Mouse (Mus musculus) heart, embryonic 13.5 days (tissue): ENCODE data around the gene Dnajb1. TPM values are rescaled to one million over a fixed set of nuclear protein-coding genes. Genes with fewer than 3 reads are reported as not detected.

Experiments
- ATAC-seq: fragments of 200-750 bp; cut with Nextera tagmentation; 2 replicates; pipeline ENCODE4 v1.8.0; 2017; ENCODE audit warnings: moderate TSS enrichment; ENCODE audit not compliant: insufficient number of reproducible peaks, low FRiP score, low TSS enrichment; ENCODE audit errors: extremely low read depth
- H3K27ac ChIP-seq: fragments of 300-500 bp; sonication (generic); replicated peaks from 2 replicates; pipeline ENCODE4 v1.5.1; 2015; ENCODE audit warnings: moderate library complexity, mild to moderate bottlenecking, inconsistent platforms
- H3K27me3 ChIP-seq: fragments of 300-500 bp; sonication (generic); replicated peaks from 2 replicates; pipeline ENCODE4 v1.6.1; 2015; ENCODE audit warnings: mild to moderate bottlenecking, inconsistent platforms
- H3K36me3 ChIP-seq: fragments of 300-500 bp; sonication (generic); 2 replicates; pipeline ENCODE4 v1.6.1; 2015; ENCODE audit warnings: mild to moderate bottlenecking, inconsistent platforms
- H3K4me1 ChIP-seq: fragments of 300-500 bp; sonication (generic); 2 replicates; pipeline ENCODE4 v1.6.1; 2015; ENCODE audit warnings: inconsistent platforms
- H3K4me2 ChIP-seq: fragments of 300-500 bp; sonication (generic); 2 replicates; pipeline ENCODE4 v1.6.1; 2015; ENCODE audit warnings: inconsistent platforms, mild to moderate bottlenecking, moderate library complexity
- H3K4me3 ChIP-seq: fragments of 300-500 bp; sonication (generic); 2 replicates; pipeline ENCODE4 v1.5.1; 2015; ENCODE audit warnings: moderate library complexity, mild to moderate bottlenecking, inconsistent platforms
- H3K9ac ChIP-seq: fragments of 300-500 bp; sonication (generic); 2 replicates; pipeline ENCODE4 v1.6.1; 2015; ENCODE audit warnings: inconsistent platforms, mild to moderate bottlenecking, moderate library complexity
- H3K9me3 ChIP-seq: fragments of 300-500 bp; sonication (generic); 2 replicates; pipeline ENCODE4 v1.6.1; 2016; ENCODE audit warnings: inconsistent platforms
- WGBS: fragments of 180-500 bp; shearing (Covaris S2); methylation state at CpG from one replicate; pipeline ENCODE4 v1.1.7; 2015; ENCODE audit warnings: mixed read lengths; 5-methylcytosine and 5-hydroxymethylcytosine counted together
- polyA plus RNA-seq: library from polyadenylated mRNA; unstranded; fragments of >200 nt; fragmentation: Nextera tagmentation; extraction: Ambion mirVana; gene quantifications from 2 replicates; pipeline ENCODE4 v1.2.1, GENCODE M21; 2015

Dnajb1 gene
- polyA plus RNA-seq, 1 experiment from 2014 or later = 41.4 TPM

DNA sequence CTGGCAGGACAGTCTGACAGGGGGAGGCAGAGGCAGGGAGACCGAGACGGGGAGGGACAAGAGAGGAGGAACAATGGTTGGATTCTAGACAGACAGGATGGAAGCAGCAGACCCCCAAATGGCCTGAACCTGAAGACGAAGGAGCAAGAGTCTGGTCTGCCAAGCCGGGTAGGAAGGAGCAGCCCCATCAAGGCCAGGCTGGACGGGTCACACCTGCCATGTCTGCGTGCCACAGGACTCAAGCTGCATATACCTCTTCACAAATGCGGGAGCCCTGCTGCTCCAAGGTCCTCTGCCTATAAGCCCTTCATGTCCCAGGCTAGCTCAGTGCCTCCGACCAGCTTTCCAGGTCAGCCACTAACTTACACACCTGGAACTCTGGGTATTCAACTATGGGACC, 28.3 kb upstream of the Dnajb1 start:
- H3K27ac ChIP-seq = peak overlapping the region; percentile 98

DNA sequence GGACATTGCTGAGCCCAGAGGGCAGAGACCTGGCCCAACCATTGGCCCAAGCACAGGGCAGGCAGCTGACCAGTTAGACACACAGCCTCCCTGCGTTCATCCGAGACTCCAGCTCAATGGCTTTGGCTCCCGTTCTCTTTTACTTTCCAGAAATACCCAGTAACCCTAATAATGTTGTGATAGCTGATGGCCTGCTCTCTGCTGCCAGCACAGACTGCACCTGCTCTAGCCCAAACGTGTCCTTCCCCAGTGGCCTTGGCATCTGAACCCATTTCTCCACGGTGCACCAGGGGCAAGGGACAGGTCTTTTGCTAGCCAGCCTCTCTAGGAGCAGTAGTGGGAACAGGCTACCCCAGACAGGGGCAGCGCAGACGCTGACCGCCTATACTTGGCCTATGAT, 27.2 kb upstream of the Dnajb1 start:
- Histone ChIP-seq H3K4me2 (no peak overlapping the region), H3K4me3 (no peak overlapping the region), H3K4me1 (peaks cover 76% of the 10 kb centered on the region), H3K27me3 (no peaks in the 10 kb centered on the region), H3K9ac (no peak overlapping the region; the same call in 1 of the 2 replicates), H3K27ac (no peak overlapping the region), H3K9me3 (no peaks in the 10 kb centered on the region), H3K36me3 (peaks cover 30% of the 10 kb centered on the region)
- ATAC-seq = no peak
- WGBS = 82% methylated on average over 8 of the region's 8 CpGs

More for the DNA sequence above, 28.3 kb upstream of the Dnajb1 start:
- Histone ChIP-seq H3K27me3 (no peaks in the 10 kb centered on the region), H3K4me2 (no peak overlapping the region), H3K4me1 (peaks cover 78% of the 10 kb centered on the region), H3K9ac (peak overlapping the region; percentile 73), H3K36me3 (peaks cover 21% of the 10 kb centered on the region), H3K4me3 (no peak overlapping the region), H3K9me3 (no peaks in the 10 kb centered on the region)
- ATAC-seq = no peak
- 81% methylated on average over 8 of the region's 8 CpGs for WGBS

DNA sequence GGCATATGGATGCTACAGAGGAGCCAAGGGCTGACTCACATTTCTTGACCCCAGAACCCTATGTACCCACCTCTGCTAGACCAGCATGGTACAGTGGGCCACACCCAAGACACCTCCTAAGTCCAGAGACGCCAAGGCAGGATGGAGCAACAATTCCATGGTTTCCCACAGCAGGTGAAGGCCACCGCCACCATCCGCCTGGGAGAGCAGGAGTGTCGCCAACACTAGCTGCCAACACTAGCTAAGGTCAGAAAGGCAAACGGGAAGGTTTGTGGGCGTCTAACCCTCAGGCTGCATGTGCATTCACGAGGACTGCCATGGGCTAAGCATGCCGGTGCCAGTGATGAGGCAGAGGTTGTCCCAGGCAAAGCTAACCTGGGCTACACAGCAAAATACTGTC, 25.8 kb upstream of the Dnajb1 start:
- peaks cover 66% of the 10 kb centered on the region for H3K4me1 ChIP-seq
- no peak for ATAC-seq

DNA sequence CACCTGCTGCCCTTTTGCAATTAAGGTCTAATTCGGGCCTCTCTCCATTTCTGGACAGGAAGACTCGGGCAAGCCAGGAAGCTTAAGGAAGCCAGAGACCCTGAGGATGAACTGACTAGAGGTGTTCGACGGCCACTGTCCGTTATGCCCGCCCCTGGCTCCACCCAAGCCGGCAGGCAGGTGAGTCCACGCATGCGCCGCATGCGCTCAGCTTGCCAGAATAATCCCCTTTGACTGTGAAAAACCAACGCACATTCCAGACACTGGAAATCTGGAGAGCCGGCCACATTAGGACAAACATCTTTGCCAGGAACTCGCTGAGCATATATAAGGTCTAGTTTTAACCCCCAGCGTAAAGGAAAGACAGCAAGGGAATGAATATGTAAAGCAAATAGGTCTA, 24.8 kb upstream of the Dnajb1 start:
- no peak overlapping the region for H3K4me3 ChIP-seq
- WGBS = 89% methylated on average over 15 of the region's 15 CpGs
- H3K9me3 ChIP-seq = no peaks in the 10 kb centered on the region
- no peak overlapping the region for H3K4me2 ChIP-seq
- peaks cover 67% of the 10 kb centered on the region for H3K4me1 ChIP-seq
- H3K27ac ChIP-seq = no peak overlapping the region
- H3K27me3 ChIP-seq = no peaks in the 10 kb centered on the region
- peak overlapping the region; percentile 8; the same call in 1 of the 2 replicates for H3K9ac ChIP-seq
- no peak for ATAC-seq
- H3K36me3 ChIP-seq = peaks cover 36% of the 10 kb centered on the region

More for the DNA sequence above, 25.8 kb upstream of the Dnajb1 start:
- Histone ChIP-seq H3K4me2 (no peak overlapping the region), H3K4me3 (no peak overlapping the region), H3K27ac (no peak overlapping the region), H3K27me3 (no peaks in the 10 kb centered on the region), H3K9me3 (no peaks in the 10 kb centered on the region), H3K9ac (no peak overlapping the region), H3K36me3 (peaks cover 34% of the 10 kb centered on the region)
- WGBS = 85% methylated on average over 8 of the region's 8 CpGs

DNA sequence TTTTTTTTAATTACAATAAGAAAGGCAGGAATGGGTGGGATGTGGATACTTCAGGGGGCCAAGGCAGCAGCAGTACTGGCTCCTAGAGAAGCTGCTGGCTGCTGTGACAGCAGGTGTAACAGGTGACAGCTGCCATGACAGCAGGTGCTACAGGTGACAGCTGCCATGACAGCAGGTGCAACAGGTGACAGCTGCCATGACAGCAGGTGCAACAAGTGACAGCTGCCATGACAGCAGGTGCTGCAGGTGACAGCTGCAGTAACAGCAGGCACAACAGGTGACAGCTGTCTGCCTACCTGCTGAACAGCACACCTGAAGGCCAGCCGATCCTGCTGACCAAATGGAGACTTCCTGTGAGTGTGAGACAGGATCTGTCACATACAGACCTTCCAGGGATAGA, 23.2 kb upstream of the Dnajb1 start:
- 86% methylated on average over 1 of the region's 1 CpGs for WGBS
- no peak for ATAC-seq
- H3K27me3 ChIP-seq = no peaks in the 10 kb centered on the region
- peaks cover 60% of the 10 kb centered on the region for H3K4me1 ChIP-seq
- H3K27ac ChIP-seq = no peak overlapping the region
- H3K4me2 ChIP-seq = no peak overlapping the region
- no peak overlapping the region for H3K9ac ChIP-seq
- no peak overlapping the region for H3K4me3 ChIP-seq
- H3K9me3 ChIP-seq = no peaks in the 10 kb centered on the region
- H3K36me3 ChIP-seq = peaks cover 50% of the 10 kb centered on the region

DNA sequence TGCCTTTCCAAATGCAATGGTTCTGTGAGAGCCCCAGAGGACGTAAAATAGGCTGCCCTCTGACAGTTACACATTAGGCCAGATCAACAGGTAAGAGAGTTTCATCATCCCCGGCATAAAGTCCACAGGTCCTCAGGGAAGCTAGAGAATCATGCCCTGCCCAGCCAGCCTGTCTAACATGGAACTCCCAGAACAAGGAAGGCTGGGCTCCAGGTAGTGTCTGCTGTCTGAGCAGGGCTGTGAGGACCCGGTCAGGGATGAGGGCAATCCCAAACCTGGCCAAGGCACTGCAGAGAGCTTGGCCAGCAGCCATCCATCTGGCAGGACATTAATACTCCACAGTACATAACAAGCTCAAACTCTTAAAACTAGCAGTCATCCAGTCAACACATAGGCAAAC, 22.7 kb upstream of the Dnajb1 start:
- no peak overlapping the region for H3K27ac ChIP-seq
- H3K4me3 ChIP-seq = no peak overlapping the region
- no peak overlapping the region for H3K4me2 ChIP-seq
- H3K9ac ChIP-seq = peak overlapping the region; percentile 30; the same call in 1 of the 2 replicates
- H3K4me1 ChIP-seq = peaks cover 58% of the 10 kb centered on the region
- H3K9me3 ChIP-seq = no peaks in the 10 kb centered on the region
- ATAC-seq = no peak
- peaks cover 52% of the 10 kb centered on the region for H3K36me3 ChIP-seq
- H3K27me3 ChIP-seq = no peaks in the 10 kb centered on the region
- 74% methylated on average over 3 of the region's 3 CpGs for WGBS

- WGBS = 66% methylated on average over 6 of the region's 6 CpGs
- Histone ChIP-seq H3K4me2 (no peak overlapping the region), H3K9me3 (no peaks in the 10 kb centered on the region), H3K27me3 (no peaks in the 10 kb centered on the region), H3K4me3 (no peak overlapping the region), H3K27ac (no peak overlapping the region), H3K4me1 (peaks cover 54% of the 10 kb centered on the region), H3K9ac (no peak overlapping the region), H3K36me3 (peaks cover 55% of the 10 kb centered on the region)
- ATAC-seq = no peak
These were observed 20.3 kb upstream of the Dnajb1 start for GRCm38 (mm10) chr8:83587644-83588043.

DNA sequence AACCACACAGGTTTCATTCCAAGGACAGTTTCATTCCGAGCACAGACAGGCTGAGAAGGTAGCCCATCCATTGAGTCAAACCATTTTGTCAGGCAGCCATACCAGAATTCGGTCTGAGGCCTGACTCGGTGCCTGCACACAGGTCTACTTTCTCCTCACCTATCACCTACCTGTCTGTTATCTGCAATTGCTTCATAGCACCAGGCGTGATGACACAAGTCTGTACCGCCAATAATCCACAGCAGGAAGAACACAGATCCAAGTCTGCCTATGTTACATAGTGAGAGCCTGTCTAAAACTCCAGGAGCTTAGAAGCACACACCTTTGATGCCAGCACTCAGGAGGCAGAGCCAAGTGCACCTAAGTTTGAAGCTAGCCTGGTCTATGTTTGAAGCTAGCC, 19.1 kb upstream of the Dnajb1 start:
- H3K4me2 ChIP-seq = no peak overlapping the region
- no peak overlapping the region for H3K27ac ChIP-seq
- H3K27me3 ChIP-seq = no peaks in the 10 kb centered on the region
- 92% methylated on average over 5 of the region's 5 CpGs for WGBS
- no peaks in the 10 kb centered on the region for H3K9me3 ChIP-seq
- peaks cover 48% of the 10 kb centered on the region for H3K36me3 ChIP-seq
- peaks cover 58% of the 10 kb centered on the region for H3K4me1 ChIP-seq
- ATAC-seq = no peak
- H3K9ac ChIP-seq = no peak overlapping the region
- H3K4me3 ChIP-seq = no peak overlapping the region

- no peak overlapping the region for H3K4me3 ChIP-seq
- H3K27ac ChIP-seq = no peak overlapping the region
- no peaks in the 10 kb centered on the region for H3K27me3 ChIP-seq
- WGBS = 79% methylated on average over 7 of the region's 7 CpGs
- H3K4me1 ChIP-seq = peaks cover 49% of the 10 kb centered on the region
- H3K9ac ChIP-seq = 0 out of 2 replicates have a peak overlapping the region, but pooled peaks have one; percentile 7
- H3K4me2 ChIP-seq = no peak overlapping the region
- no peak for ATAC-seq
- H3K9me3 ChIP-seq = no peaks in the 10 kb centered on the region
- H3K36me3 ChIP-seq = peaks cover 36% of the 10 kb centered on the region
These were observed 17.4 kb upstream of the Dnajb1 start for GRCm38 (mm10) chr8:83590488-83591023.

DNA sequence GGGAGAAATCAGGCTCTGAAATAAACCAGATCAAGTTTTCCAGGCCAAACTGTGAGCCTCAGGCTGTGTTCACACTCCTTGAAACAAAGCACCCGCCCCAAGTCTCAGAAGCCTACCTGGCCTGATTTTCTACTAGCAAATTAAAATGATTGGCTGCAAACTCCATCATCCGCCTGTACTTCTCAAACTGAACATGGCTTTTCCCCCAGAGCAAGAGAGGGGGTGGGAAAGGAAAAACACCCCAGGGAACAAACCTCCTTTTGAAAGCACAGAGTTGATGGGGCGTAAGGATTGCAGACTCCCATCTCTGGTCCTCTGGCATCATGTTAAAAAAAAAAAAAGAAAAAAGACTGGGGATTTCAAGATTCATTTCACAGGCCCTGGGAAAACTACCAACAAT, 15.3 kb upstream of the Dnajb1 start:
- no peak for ATAC-seq
- peak overlapping the region; percentile 84 for H3K4me3 ChIP-seq
- no peaks in the 10 kb centered on the region for H3K9me3 ChIP-seq
- H3K4me2 ChIP-seq = peak overlapping the region; percentile 87
- H3K36me3 ChIP-seq = peaks cover 29% of the 10 kb centered on the region
- no peaks in the 10 kb centered on the region for H3K27me3 ChIP-seq
- H3K4me1 ChIP-seq = peaks cover 40% of the 10 kb centered on the region
- 80% methylated on average over 3 of the region's 3 CpGs for WGBS
- H3K9ac ChIP-seq = peak overlapping the region; percentile 94
- H3K27ac ChIP-seq = no peak overlapping the region

DNA sequence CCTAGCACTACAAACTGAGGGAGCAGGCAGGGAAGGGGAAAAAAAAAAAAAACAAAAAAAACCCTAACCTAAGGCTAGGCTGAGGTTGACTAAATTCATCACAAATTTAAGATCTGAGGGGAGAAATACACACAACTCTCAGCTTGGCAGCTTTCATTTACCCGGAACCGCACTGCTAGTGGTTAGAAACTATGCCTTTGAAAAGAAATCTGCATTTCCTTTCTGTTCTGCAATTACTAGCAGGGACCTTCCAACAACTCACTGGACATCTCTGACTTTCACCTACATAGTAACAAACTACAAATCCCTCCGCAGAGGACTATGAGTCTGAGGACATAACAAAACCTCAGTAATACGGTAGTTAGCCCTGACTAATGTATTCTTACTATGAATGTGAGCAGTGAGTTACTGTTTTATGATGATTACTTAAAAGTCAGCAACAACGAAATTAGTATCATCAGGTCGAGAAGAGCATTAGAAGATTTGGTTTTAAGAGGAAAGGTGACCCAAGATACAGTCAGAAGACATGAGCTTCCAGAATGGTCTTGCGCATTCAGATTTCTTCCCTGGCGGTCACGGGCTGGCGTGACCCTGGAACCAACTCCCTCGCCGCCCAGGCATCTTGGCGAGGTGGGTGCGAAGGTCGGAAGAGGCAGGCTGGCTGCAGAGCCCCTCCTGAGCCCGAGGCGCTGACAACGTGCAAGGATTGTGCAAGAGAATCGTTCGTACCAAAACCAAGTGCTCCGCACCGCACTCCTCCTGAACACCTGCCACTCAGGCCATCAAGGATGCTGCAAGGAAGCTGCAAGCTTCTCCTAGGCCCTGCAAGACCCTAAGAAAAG, 14.4 kb upstream of the Dnajb1 start:
- no peak for ATAC-seq
- H3K4me1 ChIP-seq = peaks cover 32% of the 10 kb centered on the region
- WGBS = 5% methylated on average over 22 of the region's 22 CpGs
- H3K9ac ChIP-seq = peak overlapping the region; percentile 94
- H3K36me3 ChIP-seq = peaks cover 25% of the 10 kb centered on the region
- H3K4me3 ChIP-seq = peak overlapping the region; percentile 84
- peak overlapping the region; percentile 88 for H3K27ac ChIP-seq
- H3K9me3 ChIP-seq = no peaks in the 10 kb centered on the region
- peak overlapping the region; percentile 87 for H3K4me2 ChIP-seq
- H3K27me3 ChIP-seq = no peaks in the 10 kb centered on the region
